Mouse (Mus musculus) 3T3-L1 (cell line): ENCODE data around the gene Tango2.

ENCODE experiments used
- DNase-seq: peaks from one replicate; pipeline ENCODE4 v3.0.0-alpha.2; 2015; ENCODE audit warnings: low read depth, low spot score

The Tango2 gene

GRCm38 (mm10) chr16:18383045-18383726 is 35.3 kb upstream of the Tango2 start:
- DNase-seq, result peak; percentile 69

DNA sequence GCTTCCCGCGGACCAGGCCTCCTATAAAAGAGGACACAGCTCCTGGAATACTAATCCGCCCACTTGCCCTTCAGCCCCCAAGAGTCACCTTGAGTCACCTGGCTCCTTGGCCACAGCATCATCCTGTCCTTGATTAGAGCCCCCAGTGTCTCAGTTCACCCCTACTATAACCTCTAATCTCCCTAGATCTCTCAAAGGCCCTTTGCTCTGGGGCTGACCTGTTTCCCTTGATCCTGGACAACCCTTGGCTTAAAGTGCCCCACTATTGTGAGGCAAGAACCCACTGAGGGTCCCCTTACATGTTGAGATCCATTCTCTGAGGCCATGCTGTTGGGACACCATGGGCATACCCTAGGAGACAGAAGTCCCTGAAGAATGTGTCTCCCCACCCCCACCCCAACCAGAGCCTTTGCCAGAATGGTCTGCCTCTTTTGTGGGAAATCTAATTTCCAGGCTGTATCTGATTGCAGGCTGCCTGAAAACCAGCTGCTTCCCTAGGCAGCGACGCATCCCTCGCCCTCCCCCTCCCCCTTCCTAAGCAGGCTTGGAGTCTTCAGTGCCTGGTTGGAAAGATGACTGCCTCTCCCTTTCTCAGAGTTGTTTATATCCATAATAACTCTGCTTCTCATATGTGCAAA is 33.8 kb upstream of the Tango2 start:
- no peak for DNase-seq

GRCm38 (mm10) chr16:18380495-18381063 is 32.7 kb upstream of the Tango2 start:
- DNase-seq, result no peak

DNA sequence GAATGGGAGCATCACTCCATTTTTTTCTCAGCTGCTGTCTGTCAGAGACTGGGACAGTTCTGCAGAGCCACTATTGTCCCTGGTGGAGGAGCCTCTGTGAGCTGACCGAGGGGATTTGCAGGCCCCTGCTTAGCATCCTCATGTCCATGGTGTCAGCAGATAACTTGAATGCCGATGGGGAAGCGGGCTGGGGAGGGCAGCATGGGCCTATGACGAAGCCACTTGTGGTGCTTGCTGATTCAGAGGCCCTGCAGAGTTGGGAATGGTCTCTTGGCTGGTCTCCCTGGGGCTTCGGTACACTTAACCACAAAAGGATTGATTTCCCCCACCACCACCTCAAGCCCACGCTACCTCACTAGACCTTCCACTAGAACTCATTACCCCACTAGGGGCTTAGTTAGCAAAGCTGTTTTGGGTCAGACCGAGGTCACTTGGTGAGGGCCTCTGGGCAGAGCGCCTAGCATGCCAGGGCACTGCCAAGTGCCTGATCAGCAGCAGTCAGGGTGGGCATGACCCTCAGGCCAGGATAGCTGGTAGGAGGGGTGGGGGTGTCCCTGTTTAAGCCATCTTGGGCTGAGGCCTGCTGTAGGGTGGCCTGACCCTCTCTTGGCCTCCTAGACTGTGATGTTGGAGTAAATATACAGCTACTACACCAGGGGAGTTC is 31.6 kb upstream of the Tango2 start:
- DNase-seq, result no peak

- DNase-seq, result no peak
Observed at GRCm38 (mm10) chr16:18378489-18378888, 30.6 kb upstream of the Tango2 start.

- DNase-seq, result peak; percentile 34
Observed at GRCm38 (mm10) chr16:18377203-18377602, 29.3 kb upstream of the Tango2 start.

GRCm38 (mm10) chr16:18376297-18376954 is 28.5 kb upstream of the Tango2 start:
- DNase-seq, result no peak

DNA sequence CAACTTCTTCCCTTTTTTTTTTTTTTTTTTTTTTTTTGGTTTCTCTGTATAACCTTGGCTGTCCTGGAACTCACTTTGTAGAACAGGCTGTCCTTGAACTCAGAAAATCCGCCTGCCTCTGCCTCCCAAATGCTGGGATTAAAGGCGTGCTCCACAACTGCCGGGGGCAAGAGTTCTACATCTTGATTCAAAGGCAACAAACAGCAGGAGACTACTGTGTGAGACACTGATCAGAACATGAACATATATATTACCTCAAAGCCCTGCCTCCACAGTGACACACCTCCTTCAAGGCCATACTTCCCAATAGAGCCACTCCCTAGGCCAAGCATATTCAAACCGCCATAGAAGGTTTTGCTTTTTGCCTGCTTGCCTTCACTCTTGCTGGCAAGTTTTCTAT is 25.7 kb upstream of the Tango2 start:
- DNase-seq, result no peak

GRCm38 (mm10) chr16:18370197-18370596 is 22.3 kb upstream of the Tango2 start:
- no peak for DNase-seq

GRCm38 (mm10) chr16:18366849-18367248 is 18.9 kb upstream of the Tango2 start:
- no peak for DNase-seq

DNA sequence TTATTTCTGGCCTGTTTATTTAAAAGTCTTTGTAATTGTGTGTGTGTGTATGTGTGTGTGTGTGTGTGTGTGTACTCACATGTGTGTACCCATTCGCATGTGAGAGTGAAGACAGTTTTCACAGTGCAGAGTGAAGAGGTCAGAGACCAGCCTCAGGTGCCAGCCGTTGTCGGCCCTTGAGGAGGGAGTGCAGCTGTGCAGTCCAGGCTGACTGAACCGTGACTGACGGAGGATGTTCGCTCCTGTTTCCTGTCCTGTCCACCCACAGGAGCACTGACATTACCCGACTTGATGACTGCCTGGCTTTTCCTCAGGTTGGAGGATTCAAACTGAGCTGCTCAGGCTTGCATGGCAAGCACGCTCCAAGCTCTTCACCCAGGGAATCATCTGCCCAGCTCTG is 15.0 kb upstream of the Tango2 start:
- no peak for DNase-seq

- DNase-seq, result no peak
Observed at GRCm38 (mm10) chr16:18360151-18360805, 12.4 kb upstream of the Tango2 start.

DNA sequence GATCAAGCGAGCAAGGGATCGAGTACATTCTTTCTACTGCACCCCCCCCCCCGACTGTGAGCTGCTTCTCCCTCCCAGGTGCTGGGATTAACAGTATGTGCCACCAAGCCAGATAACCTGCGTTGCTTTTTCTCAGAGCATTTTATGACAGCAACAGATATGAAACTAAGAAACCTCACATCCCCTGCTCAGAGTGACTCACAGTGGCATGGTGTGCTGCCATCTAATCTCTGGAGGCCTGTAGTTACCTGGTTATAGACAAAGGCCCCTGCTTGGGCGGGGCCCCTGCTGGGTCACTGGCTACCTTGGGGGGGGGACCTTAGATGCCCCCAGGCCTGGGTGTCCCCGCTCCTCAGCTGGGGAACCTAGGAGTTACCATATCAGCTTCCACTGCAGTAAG is 10.1 kb upstream of the Tango2 start:
- no peak for DNase-seq

DNA sequence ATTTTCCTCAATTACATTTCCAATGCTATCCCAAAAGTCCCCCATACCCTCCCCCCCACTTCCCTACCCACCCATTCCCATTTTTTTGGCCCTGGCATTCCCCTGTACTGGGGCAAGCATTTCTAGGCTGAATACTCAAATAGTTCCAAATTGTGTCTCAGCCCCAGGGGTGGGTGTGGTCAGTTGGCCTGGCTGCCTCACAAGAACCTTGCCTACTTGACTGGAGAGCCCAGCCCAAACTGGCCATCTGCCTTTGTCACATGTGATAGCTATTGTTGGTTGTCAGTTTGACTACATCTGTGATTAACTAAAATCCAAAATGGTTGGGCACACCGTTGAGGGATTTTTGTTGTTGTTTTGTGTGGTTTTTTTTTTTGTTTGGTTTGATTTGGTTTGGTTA is 9.1 kb upstream of the Tango2 start:
- peak; percentile 93 for DNase-seq

DNA sequence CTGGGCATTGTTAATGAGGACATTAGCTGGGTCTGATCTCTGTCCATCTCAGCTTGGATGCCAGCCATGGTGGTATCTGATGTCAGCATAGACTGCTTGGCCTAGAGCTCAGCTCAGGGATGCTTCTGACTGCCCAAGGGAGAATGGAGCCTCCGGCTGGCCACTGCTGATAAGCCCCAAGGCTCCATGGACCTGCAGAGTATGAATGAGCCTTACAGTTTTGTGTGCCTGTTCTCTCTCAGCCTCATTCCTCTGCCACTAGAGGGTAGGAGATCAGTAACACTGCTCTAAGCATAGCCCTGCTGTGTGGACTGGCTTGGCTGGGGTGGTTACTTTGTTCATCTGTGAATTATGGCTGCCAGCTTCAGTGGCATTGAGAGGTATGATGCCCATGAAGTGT is 5.2 kb upstream of the Tango2 start:
- no peak for DNase-seq

GRCm38 (mm10) chr16:18351313-18352055 is 3.6 kb upstream of the Tango2 start:
- DNase-seq, result peak; percentile 44

GRCm38 (mm10) chr16:18349761-18350325 is 1.9 kb upstream of the Tango2 start:
- DNase-seq, result no peak

GRCm38 (mm10) chr16:18348601-18349175 is 785 bp upstream of the Tango2 start:
- peak; percentile 53 for DNase-seq

GRCm38 (mm10) chr16:18345243-18345642 is 2.7 kb downstream of the Tango2 start:
- DNase-seq, result peak; percentile 99

GRCm38 (mm10) chr16:18343778-18344177 is 4.1 kb downstream of the Tango2 start:
- peak; percentile 98 for DNase-seq
